Mouse (Mus musculus): Measurements from ENCODE around the gene Olfr294. TPM values are rescaled to one million over a fixed set of nuclear protein-coding genes. Genes with fewer than 3 reads are reported as not detected.

The Olfr294 gene
- not detected in 2 replicates for polyA plus RNA-seq (2015; fragmentation: Nextera tagmentation; extraction: Ambion mirVana)

- no peak within 1 kb of the TSS for H3K4me2 ChIP-seq
- H3K27ac ChIP-seq, result no peak within 1 kb of the TSS
- DNase-seq (no peak), ATAC-seq (ENCODE audit: low read depth) (no peak)
- no peak within 1 kb of the TSS for H3K9ac ChIP-seq
- H3K4me1 ChIP-seq (replicated peaks), result no peaks in the 10 kb centered on the region
- no peaks in the 10 kb centered on the region for H3K36me3 ChIP-seq
- no peaks in the 10 kb centered on the region for H3K9me3 ChIP-seq (replicated peaks)
- H3K4me3 ChIP-seq (replicated peaks), result no peak within 1 kb of the TSS
- WGBS (ENCODE audit: insufficient replicate concordance), result 28% methylated on average over 2 of the region's 2 CpGs
- no peaks in the 10 kb centered on the region for H3K27me3 ChIP-seq
Observed at GRCm38 (mm10) chr7:86616543-86616942, at the start of gene Olfr294. Gene Olfr294, minus strand, starts transcription at chr7:86616643.

DNA sequence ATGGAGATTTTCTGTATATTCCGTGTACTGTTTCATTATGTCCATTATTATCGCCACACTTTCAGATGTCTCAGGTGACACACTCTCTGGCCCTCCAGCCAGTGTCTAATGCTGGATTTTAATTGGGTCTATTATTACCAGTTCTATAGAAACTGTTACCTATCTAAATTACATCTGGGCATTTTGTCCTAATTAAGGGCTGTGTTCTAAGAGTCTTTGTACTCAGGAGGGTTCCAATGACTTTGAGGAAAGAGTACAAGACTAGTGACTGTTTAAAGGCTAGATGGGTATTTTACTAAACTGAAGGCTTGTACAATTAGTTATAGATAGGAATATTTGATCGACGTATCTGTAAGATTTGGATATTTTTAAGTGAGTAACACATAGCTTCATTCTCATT, 32.3 kb upstream of the Olfr294 start, which contains the start of gene Olfr293:
Gene Olfr293, plus strand, starts transcription at position 301 of the 400 bp plus-strand sequence.
- no peaks in the 10 kb centered on the region for H3K27me3 ChIP-seq
- 80% methylated on average over 4 of the region's 4 CpGs for WGBS (ENCODE audit: insufficient replicate concordance)
- ATAC-seq (ENCODE audit: low read depth) (no peak), DNase-seq (no peak)
- H3K9me3 ChIP-seq (replicated peaks), result no peaks in the 10 kb centered on the region
- H3K4me2 ChIP-seq, result no peak within 1 kb of the TSS
- no peaks in the 10 kb centered on the region for H3K36me3 ChIP-seq
- no peak within 1 kb of the TSS for H3K4me3 ChIP-seq (replicated peaks)
- no peaks in the 10 kb centered on the region for H3K4me1 ChIP-seq (replicated peaks)
- H3K27ac ChIP-seq, result no peak within 1 kb of the TSS
- H3K9ac ChIP-seq, result no peak within 1 kb of the TSS

- H3K4me3 ChIP-seq (replicated peaks), result no peak within 1 kb of the TSS
- WGBS (ENCODE audit: insufficient replicate concordance), result 46% methylated on average over 2 of the region's 2 CpGs
- H3K27ac ChIP-seq, result no peak within 1 kb of the TSS
- no peaks in the 10 kb centered on the region for H3K36me3 ChIP-seq
- H3K9ac ChIP-seq, result no peak within 1 kb of the TSS
- ATAC-seq (ENCODE audit: low read depth) (no peak), DNase-seq (no peak)
- no peaks in the 10 kb centered on the region for H3K4me1 ChIP-seq (replicated peaks)
- H3K27me3 ChIP-seq, result no peaks in the 10 kb centered on the region
- H3K4me2 ChIP-seq, result no peak within 1 kb of the TSS
- H3K9me3 ChIP-seq (replicated peaks), result no peaks in the 10 kb centered on the region
Observed at GRCm38 (mm10) chr7:86583562-86583961, 32.9 kb downstream of the Olfr294 start, which contains the start of gene Olfr295. Gene Olfr295, plus strand, starts transcription at chr7:86583862.

Other genes starting within 250 kb of the Olfr294 start
- not detected in 2 replicates for gene Olfr305, start 249.7 kb downstream of the Olfr294 start, polyA plus RNA-seq (2015; fragmentation: Nextera tagmentation; extraction: Ambion mirVana)
- not detected in 2 replicates for gene Olfr304, start 230.0 kb downstream of the Olfr294 start, polyA plus RNA-seq (2015; fragmentation: Nextera tagmentation; extraction: Ambion mirVana)
- gene Olfr303, start 218.9 kb downstream of the Olfr294 start, polyA plus RNA-seq (2015; fragmentation: Nextera tagmentation; extraction: Ambion mirVana), result not detected in 2 replicates
- not detected in 2 replicates for gene Olfr301, start 212.8 kb downstream of the Olfr294 start, polyA plus RNA-seq (2015; fragmentation: Nextera tagmentation; extraction: Ambion mirVana)
- gene Olfr299, start 156.7 kb downstream of the Olfr294 start, polyA plus RNA-seq (2015; fragmentation: Nextera tagmentation; extraction: Ambion mirVana), result not detected in 2 replicates
- not detected in 2 replicates for gene Olfr298, start 124.2 kb downstream of the Olfr294 start, polyA plus RNA-seq (2015; fragmentation: Nextera tagmentation; extraction: Ambion mirVana)
- not detected in 2 replicates for gene Olfr297, start 96.7 kb downstream of the Olfr294 start, polyA plus RNA-seq (2015; fragmentation: Nextera tagmentation; extraction: Ambion mirVana)
- not detected in 2 replicates for gene Olfr295, start 32.8 kb downstream of the Olfr294 start, polyA plus RNA-seq (2015; fragmentation: Nextera tagmentation; extraction: Ambion mirVana)
- gene Olfr293, start 32.4 kb upstream of the Olfr294 start, polyA plus RNA-seq (2015; fragmentation: Nextera tagmentation; extraction: Ambion mirVana), result not detected in 2 replicates
- not detected in 2 replicates for gene Olfr292, start 71.7 kb upstream of the Olfr294 start, polyA plus RNA-seq (2015; fragmentation: Nextera tagmentation; extraction: Ambion mirVana)
- gene Folh1, start 159.3 kb upstream of the Olfr294 start, polyA plus RNA-seq (2015; fragmentation: Nextera tagmentation; extraction: Ambion mirVana), result not detected in 2 replicates
- gene Vmn2r77, start 178.4 kb upstream of the Olfr294 start, polyA plus RNA-seq (2015; fragmentation: Nextera tagmentation; extraction: Ambion mirVana), result not detected in 2 replicates

Data from liver, embryonic 13.5 days (tissue).